Mouse (Mus musculus) left cerebral cortex, adult 8-10 months (tissue): ENCODE measurements around the gene Zscan2. TPM values are rescaled to one million over a fixed set of nuclear protein-coding genes. Genes with fewer than 3 reads are reported as not detected.

ENCODE experiments used
- DNase-seq, 2 experiments: peaks; one replicate each; pipeline ENCODE4 v3.0.0; 2022; ENCODE audit warnings: low spot score in 2 of 2
- total RNA-seq, 4 experiments: library from RNA; stranded (reverse); gene quantifications; 2 replicates each; pipeline ENCODE4 v1.2.4; 2022

Zscan2 gene
- total RNA-seq, 4 experiments from 2014 or later = 11.3 to 16.9 (median 14.0) TPM

- no peak for DNase-seq
Measured at GRCm38 (mm10) chr7:80843910-80844640, 16.6 kb upstream of the Zscan2 start.

GRCm38 (mm10) chr7:80844691-80845090, 16.0 kb upstream of the Zscan2 start:
- DNase-seq = no peak

- DNase-seq = no peak
Measured at GRCm38 (mm10) chr7:80845621-80846279, 15.0 kb upstream of the Zscan2 start.

- DNase-seq = no peak
Measured at GRCm38 (mm10) chr7:80846280-80846678, 14.4 kb upstream of the Zscan2 start.

- DNase-seq = no peak
Measured at GRCm38 (mm10) chr7:80846709-80847108, 14.0 kb upstream of the Zscan2 start.

- DNase-seq = no peak
Measured at GRCm38 (mm10) chr7:80849267-80849666, 11.5 kb upstream of the Zscan2 start.

- DNase-seq = no peak
Measured at GRCm38 (mm10) chr7:80849710-80850109, 11.0 kb upstream of the Zscan2 start.

- DNase-seq = no peak
Measured at GRCm38 (mm10) chr7:80850520-80850919, 10.2 kb upstream of the Zscan2 start.

GRCm38 (mm10) chr7:80853218-80853617, 7.5 kb upstream of the Zscan2 start:
- DNase-seq = no peak

GRCm38 (mm10) chr7:80855316-80855715, 5.4 kb upstream of the Zscan2 start:
- DNase-seq = no peak

- DNase-seq = peak; percentile 47 to 64
Measured at GRCm38 (mm10) chr7:80857181-80857580, 3.5 kb upstream of the Zscan2 start.

- no peak for DNase-seq
Measured at GRCm38 (mm10) chr7:80860227-80860626, 493 bp upstream of the Zscan2 start.

- no peak for DNase-seq
Measured at GRCm38 (mm10) chr7:80862475-80862874, 1.8 kb downstream of the Zscan2 start.

- DNase-seq = no peak
Measured at GRCm38 (mm10) chr7:80863520-80863919, 2.8 kb downstream of the Zscan2 start.

GRCm38 (mm10) chr7:80864151-80864550, 3.4 kb downstream of the Zscan2 start:
- DNase-seq = no peak

- no peak for DNase-seq
Measured at GRCm38 (mm10) chr7:80864831-80865230, 4.1 kb downstream of the Zscan2 start.

GRCm38 (mm10) chr7:80865521-80865920, 4.8 kb downstream of the Zscan2 start:
- no peak for DNase-seq

GRCm38 (mm10) chr7:80866514-80867147, 5.9 kb downstream of the Zscan2 start:
- no peak for DNase-seq

GRCm38 (mm10) chr7:80868686-80869085, 8.0 kb downstream of the Zscan2 start:
- no peak for DNase-seq

- no peak for DNase-seq
Measured at GRCm38 (mm10) chr7:80873038-80873437, 12.3 kb downstream of the Zscan2 start.

GRCm38 (mm10) chr7:80873631-80874030, 12.9 kb downstream of the Zscan2 start:
- no peak for DNase-seq

GRCm38 (mm10) chr7:80875727-80876126, 15.0 kb downstream of the Zscan2 start:
- DNase-seq = no peak
